Mouse (Mus musculus) urinary bladder, adult 2 months (tissue): ENCODE results near the gene Stx18. TPM values are rescaled to one million over a fixed set of nuclear protein-coding genes. Genes with fewer than 3 reads are reported as not detected.
A peak's percentile ranks its signal among the peaks of the same experiment; 100 is the strongest.

Experiments used
- DNase-seq: peaks from one replicate; pipeline ENCODE4 v3.0.0; 2022; ENCODE audit warnings: low spot score
- polyA plus RNA-seq: library from polyadenylated mRNA; depleted of rRNA; stranded (reverse); fragments of >200 nt; gene quantifications from 2 replicates; pipeline ENCODE4 v1.2.3, GENCODE M21; 2012; rRNA removed

Gene Stx18
- polyA plus RNA-seq, result 25.0 and 28.7 TPM in 2 replicates

GRCm38 (mm10) chr5:38038710-38039592 lies at the start of gene Stx18:
Gene Stx18, plus strand, starts transcription at chr5:38038742.
- peak; percentile 74 for DNase-seq

GRCm38 (mm10) chr5:37992346-37992745 lies 46.2 kb upstream of the Stx18 start:
- no peak for DNase-seq

- no peak for DNase-seq
These were observed 39.7 kb upstream of the Stx18 start for GRCm38 (mm10) chr5:37998805-37999204.

- DNase-seq, result no peak
These were observed 36.0 kb upstream of the Stx18 start for GRCm38 (mm10) chr5:38002573-38002972.

- no peak for DNase-seq
These were observed 33.8 kb upstream of the Stx18 start for GRCm38 (mm10) chr5:38004746-38005145.

GRCm38 (mm10) chr5:38006415-38007347 lies 31.9 kb upstream of the Stx18 start:
- no peak for DNase-seq

- no peak for DNase-seq
These were observed 29.5 kb upstream of the Stx18 start for GRCm38 (mm10) chr5:38009071-38009470.

GRCm38 (mm10) chr5:38014916-38015315 lies 23.6 kb upstream of the Stx18 start:
- no peak for DNase-seq

- no peak for DNase-seq
These were observed 21.6 kb upstream of the Stx18 start for GRCm38 (mm10) chr5:38016945-38017344.

- no peak for DNase-seq
These were observed 10.9 kb upstream of the Stx18 start for GRCm38 (mm10) chr5:38027656-38028055.

GRCm38 (mm10) chr5:38038274-38038673 lies 268 bp upstream of the Stx18 start:
- DNase-seq, result no peak

- no peak for DNase-seq
These were observed 1.3 kb downstream of the Stx18 start for GRCm38 (mm10) chr5:38039796-38040195.

GRCm38 (mm10) chr5:38044923-38045322 lies 6.4 kb downstream of the Stx18 start:
- DNase-seq, result no peak

GRCm38 (mm10) chr5:38048177-38048576 lies 9.6 kb downstream of the Stx18 start:
- no peak for DNase-seq

- no peak for DNase-seq
These were observed 22.5 kb downstream of the Stx18 start for GRCm38 (mm10) chr5:38061051-38061450.

GRCm38 (mm10) chr5:38062709-38063108 lies 24.2 kb downstream of the Stx18 start:
- DNase-seq, result no peak

GRCm38 (mm10) chr5:38063339-38063738 lies 24.8 kb downstream of the Stx18 start:
- no peak for DNase-seq

GRCm38 (mm10) chr5:38064043-38064575 lies 25.6 kb downstream of the Stx18 start:
- no peak for DNase-seq

- no peak for DNase-seq
These were observed 26.2 kb downstream of the Stx18 start for GRCm38 (mm10) chr5:38064701-38065100.

GRCm38 (mm10) chr5:38065454-38065853 lies 26.9 kb downstream of the Stx18 start:
- DNase-seq, result no peak

- no peak for DNase-seq
These were observed 28.1 kb downstream of the Stx18 start for GRCm38 (mm10) chr5:38066606-38067005.

- no peak for DNase-seq
These were observed 37.8 kb downstream of the Stx18 start for GRCm38 (mm10) chr5:38076326-38076725.
